Mouse (Mus musculus): Measurements from ENCODE around the gene Olfr391-ps.

Olfr391-ps gene

DNA sequence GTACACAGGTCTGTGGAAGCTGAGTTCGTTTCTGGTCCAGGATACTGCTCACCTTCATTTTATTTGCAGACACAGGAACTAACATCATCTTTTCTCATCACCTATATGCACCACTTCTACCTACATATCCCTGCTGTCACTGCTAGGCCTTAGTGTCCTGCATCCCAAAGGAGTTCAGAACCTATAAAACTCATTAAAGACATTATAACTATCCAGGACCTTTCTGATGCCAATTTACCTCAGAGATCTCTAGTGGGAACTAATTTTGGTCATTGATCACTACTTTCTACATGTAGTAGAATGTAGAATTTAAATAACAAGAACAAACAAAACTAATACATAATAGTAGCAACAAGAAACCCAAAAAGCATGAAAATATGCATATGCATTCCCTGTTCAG lies at the start of gene Olfr391-ps:
Gene Olfr391-ps (minus strand): TSS at position 101 of the 400 bp plus-strand sequence.
- no peak for TF ChIP-seq GATA4 (IDR thresholded peaks at IDR 0.05; ENCODE audit: insufficient replicate concordance, low read length)

DNA sequence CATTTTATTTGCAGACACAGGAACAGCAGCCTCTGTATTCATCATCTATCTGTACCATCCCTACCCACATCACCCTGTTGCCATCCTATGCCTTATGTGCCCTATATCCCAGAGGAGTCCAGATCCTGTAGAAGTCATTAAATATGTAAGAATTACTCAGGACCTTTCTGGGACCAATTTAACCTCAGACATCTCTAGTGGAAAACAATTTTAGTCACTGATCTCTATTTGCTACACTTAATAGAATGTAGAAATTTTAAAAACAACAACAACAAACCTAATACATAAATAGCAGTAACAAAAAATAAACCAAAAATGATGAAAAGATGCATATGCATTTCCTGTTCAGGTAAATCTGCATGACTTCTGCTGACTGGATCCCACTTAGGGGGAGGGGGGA lies 48.5 kb upstream of the Olfr391-ps start, which contains the start of gene Olfr393:
Gene Olfr393 (minus strand): TSS at position 101 of the 400 bp plus-strand sequence.
- TF ChIP-seq GATA4 (IDR thresholded peaks at IDR 0.05; ENCODE audit: insufficient replicate concordance, low read length) = no peak

DNA sequence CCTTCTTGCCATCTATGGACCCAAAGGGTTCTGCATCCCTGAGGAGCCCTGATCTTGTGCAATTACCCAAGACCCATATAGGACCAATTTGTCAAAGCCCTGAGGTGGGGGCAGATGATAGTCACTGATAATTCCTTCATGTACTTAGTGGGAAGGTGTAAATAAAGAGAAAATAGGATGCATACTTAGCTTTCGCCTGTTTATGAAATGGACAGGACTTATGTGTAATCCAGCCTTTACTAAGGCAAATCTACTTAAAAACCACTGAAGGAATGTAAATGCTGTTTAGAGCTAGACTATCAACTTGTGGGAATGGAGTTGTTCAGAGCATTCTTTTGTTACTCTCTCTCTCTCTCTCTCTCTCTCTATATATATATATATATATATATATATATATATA lies 14.1 kb upstream of the Olfr391-ps start, which contains the start of gene Olfr392:
Gene Olfr392 (minus strand): TSS at position 101 of the 400 bp plus-strand sequence.
- no peak for TF ChIP-seq GATA4 (IDR thresholded peaks at IDR 0.05; ENCODE audit: insufficient replicate concordance, low read length)

DNA sequence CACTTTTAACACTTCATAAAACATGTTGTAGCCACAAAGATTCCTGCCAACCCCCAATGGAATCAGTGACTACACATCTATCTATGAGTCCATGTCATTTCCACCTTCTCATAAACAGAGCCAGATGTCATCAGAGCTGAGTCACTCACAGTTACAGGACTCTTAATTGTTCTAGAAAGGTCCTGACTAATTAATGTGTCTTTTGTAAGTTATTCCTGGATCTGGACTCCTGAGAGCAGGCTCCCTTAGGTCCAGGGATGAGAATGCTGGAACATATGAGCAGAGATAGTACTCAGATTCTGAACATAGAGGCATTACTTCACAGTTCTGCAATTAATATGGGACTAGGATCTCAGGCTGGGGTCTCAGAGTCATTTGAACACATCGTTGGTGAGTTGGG lies 20.2 kb downstream of the Olfr391-ps start, which contains the start of gene Olfr390:
Gene Olfr390 (plus strand): TSS at position 301 of the 400 bp plus-strand sequence.
- no peak for TF ChIP-seq GATA4 (IDR thresholded peaks at IDR 0.05; ENCODE audit: insufficient replicate concordance, low read length)

DNA sequence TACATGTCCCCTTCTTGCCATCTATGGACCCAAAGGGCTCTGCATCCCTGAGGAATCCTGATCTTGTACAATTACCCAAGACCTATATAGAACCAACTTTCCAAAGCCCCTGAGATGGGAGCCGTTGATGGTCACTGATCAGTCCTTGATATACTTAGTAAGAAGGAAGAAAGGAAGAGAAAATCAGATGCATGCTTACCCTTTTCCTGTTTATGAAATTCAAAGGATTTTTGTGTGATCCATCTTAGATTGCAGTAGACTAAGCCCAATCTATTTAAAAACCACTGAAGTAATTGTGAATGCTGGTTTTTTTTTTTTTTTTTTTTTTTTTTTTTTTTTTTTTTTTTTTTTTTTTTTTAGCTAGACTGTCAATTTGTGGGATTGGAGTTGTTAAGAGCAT lies 22.2 kb downstream of the Olfr391-ps start, which contains the start of gene Olfr389:
Gene Olfr389 (minus strand): TSS at position 101 of the 400 bp plus-strand sequence.
- TF ChIP-seq GATA4 (IDR thresholded peaks at IDR 0.05; ENCODE audit: insufficient replicate concordance, low read length) = no peak

DNA sequence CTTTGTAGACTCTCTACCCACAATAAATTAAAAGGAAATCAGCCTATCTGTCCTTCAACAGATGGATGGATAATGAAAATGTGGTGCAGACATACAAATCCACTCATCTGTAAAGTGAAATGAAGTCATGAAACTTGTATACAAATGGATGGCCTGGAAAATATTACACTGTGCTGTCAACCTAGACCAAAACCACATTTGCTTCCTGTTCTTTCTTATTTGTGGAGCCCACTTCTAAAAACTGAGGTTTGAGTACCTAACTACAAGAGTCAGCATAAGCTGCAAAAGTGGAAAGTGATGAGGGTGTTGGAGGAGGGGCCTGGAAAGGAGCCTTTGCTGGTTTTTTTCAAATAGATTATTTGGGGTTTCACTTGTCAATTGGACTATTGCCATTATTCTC lies 43.7 kb downstream of the Olfr391-ps start:
- no peak for TF ChIP-seq GATA4 (IDR thresholded peaks at IDR 0.05; ENCODE audit: insufficient replicate concordance, low read length)
